Mouse (Mus musculus) ovary, adult 10 weeks (tissue): Measurements from ENCODE around the gene Ccdc85c. TPM values are rescaled to one million over a fixed set of nuclear protein-coding genes. Genes with fewer than 3 reads are reported as not detected.

ENCODE experiments used
- polyA plus RNA-seq: library from polyadenylated mRNA; stranded (reverse); fragments of 350-450 nt; fragmentation: Illumina TruSeq; extraction: RNeasy Lipid Tissue Mini Kit (QIAGEN cat#74804); gene quantifications from one replicate; pipeline ENCODE4 v1.2.3, GENCODE M21; 2014

Ccdc85c gene
- polyA plus RNA-seq: 0.80 TPM

GRCm38 (mm10) chr12:108274661-108275507 is at the start of gene Ccdc85c:
Ccdc85c (minus strand) TSS chr12:108275425.

GRCm38 (mm10) chr12:108305812-108306794 is 30.9 kb upstream of the Ccdc85c start, which contains the start of gene Hhipl1:
Hhipl1 (plus strand) TSS chr12:108306270.

GRCm38 (mm10) chr12:108179321-108180266 is 95.6 kb downstream of the Ccdc85c start, which contains the start of gene Ccnk:
Ccnk (plus strand) TSS chr12:108179579.

GRCm38 (mm10) chr12:108179246-108179320 is 96.1 kb downstream of the Ccdc85c start, which contains the start of gene Setd3:
Setd3 (minus strand) TSS chr12:108179314.

Other genes starting within 250 kb of the Ccdc85c start
- gene Setd3, start 96.1 kb downstream of the Ccdc85c start, polyA plus RNA-seq: 123 TPM
- gene Ccnk, start 95.8 kb downstream of the Ccdc85c start, polyA plus RNA-seq: 40.2 TPM
- 0.14 TPM for gene Hhipl1, start 30.8 kb upstream of the Ccdc85c start, polyA plus RNA-seq
- not detected for gene Cyp46a1, start 59.0 kb upstream of the Ccdc85c start, polyA plus RNA-seq
- gene Eml1, start 95.5 kb upstream of the Ccdc85c start, polyA plus RNA-seq: 33.8 TPM